Mouse (Mus musculus) thymus, adult 2 months (tissue): ENCODE results near the gene Gadd45a. TPM values are rescaled to one million over a fixed set of nuclear protein-coding genes. Genes with fewer than 3 reads are reported as not detected.

Source experiments
- DNase-seq: peaks from one replicate; pipeline ENCODE4 v3.0.0; 2021
- H3K27ac ChIP-seq: fragments of 200-500 bp; 2 replicates; pipeline ENCODE4 v1.5.1; 2012; ENCODE audit warnings: low read length, control low read depth; ENCODE audit not compliant: control insufficient read depth, insufficient read depth
- H3K27me3 ChIP-seq: fragments of 200-500 bp; 2 replicates; pipeline ENCODE4 v1.6.1; 2012; ENCODE audit warnings: mild to moderate bottlenecking, low read length, moderate library complexity, mixed read lengths; ENCODE audit not compliant: control insufficient read depth, insufficient read depth
- H3K36me3 ChIP-seq: fragments of 200-500 bp; 2 replicates; pipeline ENCODE4 v1.6.1; 2012; ENCODE audit warnings: mild to moderate bottlenecking, low read length, moderate library complexity; ENCODE audit not compliant: control insufficient read depth, insufficient read depth
- H3K4me1 ChIP-seq: fragments of 200-500 bp; replicated peaks from 2 replicates; pipeline ENCODE4 v1.6.1; 2012; ENCODE audit warnings: low read length; ENCODE audit not compliant: control insufficient read depth, insufficient read depth
- H3K4me3 ChIP-seq: fragments of 200-500 bp; 2 replicates; pipeline ENCODE4 v1.5.1; 2012; ENCODE audit warnings: mild to moderate bottlenecking, low read length, control low read depth, moderate library complexity; ENCODE audit not compliant: control insufficient read depth, insufficient read depth
- CTCF ChIP-seq: fragments of 200-500 bp; IDR thresholded peaks from 2 replicates; pipeline ENCODE4 v1.5.1; 2012; ENCODE audit warnings: mild to moderate bottlenecking, control low read depth, low read length, moderate library complexity, borderline replicate concordance; ENCODE audit not compliant: control insufficient read depth, poor library complexity, insufficient read depth; ENCODE audit errors: extremely low read depth
- POLR2A ChIP-seq: fragments of 200-500 bp; IDR thresholded peaks from 2 replicates; pipeline ENCODE4 v1.6.1; 2012; ENCODE audit warnings: mild to moderate bottlenecking, low read length, control low read depth, moderate library complexity; ENCODE audit not compliant: control insufficient read depth, poor library complexity, insufficient read depth; ENCODE audit errors: extremely low read depth
- WGBS: fragments of 180-500 bp; shearing (Covaris S2); methylation state at CpG from one replicate; pipeline ENCODE4 v1.1.7; 2018; 5-methylcytosine and 5-hydroxymethylcytosine counted together
- polyA plus RNA-seq: library from polyadenylated mRNA; depleted of rRNA; stranded (reverse); fragments of >200 nt; gene quantifications from 2 replicates; pipeline ENCODE4 v1.2.3, GENCODE M21; 2012

The Gadd45a gene
- polyA plus RNA-seq, 1 experiment, result 44.9 TPM

DNA sequence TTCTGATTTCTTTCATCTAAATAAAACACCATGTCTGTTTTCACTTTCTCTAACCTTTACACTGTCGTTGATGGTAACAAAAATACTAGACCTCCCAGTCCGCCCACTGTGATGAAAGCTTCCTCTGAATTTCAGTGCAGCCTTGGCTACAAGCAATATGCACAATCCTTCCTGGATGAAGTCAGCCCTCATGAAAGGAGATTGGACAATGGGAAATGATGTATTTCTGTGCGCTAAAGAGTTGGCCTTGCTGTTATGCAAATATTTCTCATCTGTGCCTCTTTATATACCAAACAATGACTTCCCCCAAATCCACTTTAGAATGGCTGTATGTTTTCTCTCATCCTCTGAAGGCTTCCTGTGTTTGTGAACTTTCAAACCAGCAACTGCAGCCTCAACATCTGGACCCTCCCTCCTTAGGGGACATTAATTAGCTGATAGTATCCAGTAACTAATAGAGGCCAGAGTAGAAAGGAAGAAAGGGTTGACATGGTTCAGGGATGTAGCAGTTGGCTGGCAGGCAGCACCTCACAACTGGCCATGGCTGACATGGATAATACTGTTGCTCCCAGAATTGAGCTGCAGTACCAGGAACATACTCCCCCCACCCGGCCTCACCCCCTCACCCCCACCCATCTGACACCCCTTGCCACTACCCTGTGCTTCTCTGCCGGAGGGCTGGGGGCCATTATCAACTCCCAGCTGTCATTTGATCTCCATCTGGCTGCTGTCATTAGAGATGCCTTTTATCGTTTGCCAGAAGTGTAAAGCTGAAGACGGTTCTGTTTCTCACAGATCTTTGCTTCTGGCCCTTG lies 11.8 kb upstream of the Gadd45a start:
- WGBS, result 81% methylated on average over 7 of the region's 7 CpGs
- TF ChIP-seq CTCF (no peak), POLR2A (no peak)

DNA sequence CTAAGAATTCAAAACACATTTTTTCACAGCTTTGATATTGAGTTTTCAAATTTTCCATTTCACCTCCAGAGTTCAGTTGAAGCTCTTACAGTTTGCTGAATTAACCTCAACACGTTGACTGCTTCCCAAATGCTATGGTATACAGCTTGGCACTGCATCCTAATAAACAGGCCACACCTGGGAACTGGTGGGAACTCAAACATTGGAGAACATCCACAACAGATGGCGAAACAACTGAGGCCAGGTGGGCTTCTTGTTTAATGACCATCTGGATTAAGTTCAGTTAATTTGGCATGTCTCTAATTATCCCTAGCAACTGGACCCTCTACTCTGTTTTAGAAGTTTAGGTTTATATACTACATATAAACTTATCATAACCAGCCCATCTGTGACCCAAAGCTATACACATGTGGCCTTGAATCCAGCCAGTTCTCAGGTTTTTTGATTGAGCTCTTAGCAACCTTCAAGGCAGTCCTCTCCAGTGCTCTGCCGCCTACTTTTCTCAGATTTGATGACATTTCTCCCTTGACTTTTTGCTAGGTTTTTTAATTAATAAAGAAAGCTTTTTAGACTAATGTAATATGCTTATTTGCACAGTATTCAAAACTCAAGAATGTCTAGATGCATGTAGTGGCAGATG lies 10.9 kb upstream of the Gadd45a start:
- DNase-seq, result no peak
- no peaks in the 10 kb centered on the region for H3K36me3 ChIP-seq
- no peak for TF ChIP-seq CTCF
- TF ChIP-seq POLR2A, result no peak
- H3K27me3 ChIP-seq, result no peaks in the 10 kb centered on the region
- 95% methylated on average over 3 of the region's 3 CpGs for WGBS
- no peaks in the 10 kb centered on the region for H3K4me1 ChIP-seq
- H3K27ac ChIP-seq, result no peak overlapping the region
- H3K4me3 ChIP-seq, result no peak overlapping the region

More for the DNA sequence above, 11.8 kb upstream of the Gadd45a start:
- Histone ChIP-seq H3K4me1 (no peaks in the 10 kb centered on the region), H3K36me3 (no peaks in the 10 kb centered on the region), H3K4me3 (no peak overlapping the region), H3K27me3 (no peaks in the 10 kb centered on the region), H3K27ac (no peak overlapping the region)
- DNase-seq, result no peak

DNA sequence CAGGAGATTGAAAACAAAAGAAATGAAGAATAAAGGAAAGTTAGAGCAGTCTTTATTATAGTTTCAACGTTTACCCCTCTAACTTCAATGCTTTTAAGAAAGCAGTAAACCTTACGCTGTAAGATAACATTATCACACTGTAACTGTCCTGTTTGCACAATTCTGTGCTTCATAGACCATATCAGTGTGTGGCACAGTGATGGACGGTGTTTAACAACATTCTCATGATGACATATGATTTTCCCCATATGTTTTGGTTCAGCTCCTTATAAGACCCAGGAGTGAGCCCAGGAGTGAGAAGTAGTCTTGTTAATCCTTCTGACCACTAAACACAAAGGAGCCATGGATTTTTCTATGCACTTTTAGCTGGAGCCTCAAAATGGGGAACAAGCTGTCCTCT lies 9.7 kb upstream of the Gadd45a start:
- DNase-seq, result no peak
- H3K4me1 ChIP-seq, result no peaks in the 10 kb centered on the region
- no peaks in the 10 kb centered on the region for H3K36me3 ChIP-seq
- no peak overlapping the region for H3K27ac ChIP-seq
- H3K4me3 ChIP-seq, result no peak overlapping the region
- TF ChIP-seq CTCF (no peak), POLR2A (no peak)
- 98% methylated on average over 3 of the region's 3 CpGs for WGBS
- no peaks in the 10 kb centered on the region for H3K27me3 ChIP-seq

DNA sequence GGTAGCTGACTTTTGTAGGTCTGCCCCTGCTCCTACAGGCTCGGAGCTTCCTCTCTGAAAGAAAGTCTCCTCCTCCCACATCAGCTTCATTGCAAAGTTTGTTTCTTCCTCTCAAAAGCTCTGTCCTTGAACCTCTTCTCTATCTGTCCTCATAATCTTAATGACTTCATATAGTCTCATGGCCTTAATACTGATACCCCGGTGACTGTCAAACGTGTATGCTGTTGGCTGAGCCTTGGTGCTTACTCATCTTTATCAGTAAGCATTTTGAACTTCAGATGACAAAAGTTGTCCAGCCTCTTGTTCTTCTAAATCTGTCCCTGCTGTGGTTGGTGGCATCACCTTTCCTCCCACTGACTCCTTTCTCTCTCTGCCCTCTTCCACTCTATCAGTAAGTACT lies 8.2 kb upstream of the Gadd45a start:
- Histone ChIP-seq H3K4me3 (no peak overlapping the region), H3K27me3 (no peaks in the 10 kb centered on the region), H3K27ac (no peak overlapping the region), H3K36me3 (no peaks in the 10 kb centered on the region), H3K4me1 (no peaks in the 10 kb centered on the region)
- WGBS, result 82% methylated on average over 3 of the region's 3 CpGs
- TF ChIP-seq CTCF, result no peak
- TF ChIP-seq POLR2A, result no peak
- no peak for DNase-seq

DNA sequence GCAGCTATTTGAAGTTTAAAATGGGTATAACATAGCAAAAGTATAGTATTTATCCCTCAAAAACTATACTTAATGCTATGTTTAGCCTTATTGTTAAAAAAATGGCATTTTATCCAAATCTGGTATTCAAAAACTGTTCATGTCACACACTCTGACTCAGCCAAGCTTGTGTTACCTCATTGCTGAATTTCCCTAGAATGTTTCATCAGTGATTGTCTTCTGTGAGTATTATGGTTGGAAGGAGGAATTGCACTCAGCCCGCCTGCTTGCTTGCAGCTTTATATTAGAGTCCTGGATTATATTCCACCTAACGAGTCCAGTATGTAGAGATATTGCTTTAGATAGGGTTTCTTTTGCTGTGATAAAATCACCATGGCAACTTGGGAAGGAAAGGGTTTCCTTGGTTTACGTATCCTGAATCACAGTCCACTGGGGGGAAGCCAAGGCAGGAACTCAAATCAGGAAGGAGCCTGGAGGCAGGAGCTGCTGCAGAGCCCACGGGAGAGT lies 3.7 kb upstream of the Gadd45a start:
- no peak overlapping the region for H3K4me3 ChIP-seq
- no peaks in the 10 kb centered on the region for H3K27me3 ChIP-seq
- no peak for DNase-seq
- H3K36me3 ChIP-seq, result no peaks in the 10 kb centered on the region
- WGBS, result 86% methylated on average over 4 of the region's 4 CpGs
- no peak overlapping the region for H3K27ac ChIP-seq
- no peak for TF ChIP-seq CTCF
- TF ChIP-seq POLR2A, result no peak
- no peaks in the 10 kb centered on the region for H3K4me1 ChIP-seq

DNA sequence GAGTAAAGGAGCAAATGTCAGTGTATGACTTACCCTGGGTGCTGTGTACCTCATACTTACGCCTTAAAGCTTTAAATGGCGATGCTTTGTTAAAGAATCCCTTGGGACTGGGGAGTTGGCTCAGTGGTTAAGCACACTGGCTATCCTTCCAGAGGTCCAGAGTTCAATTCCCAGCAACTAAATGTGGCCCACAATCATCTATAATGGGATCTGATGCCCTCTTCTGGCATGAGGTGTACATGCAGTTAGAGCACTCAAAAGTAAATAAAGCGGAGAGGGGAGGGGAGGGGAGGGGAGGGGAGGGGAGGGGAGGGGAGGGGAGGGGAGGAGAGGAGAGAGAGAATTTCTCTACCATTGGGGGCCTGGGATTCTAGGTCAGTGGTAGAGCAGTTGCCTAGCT lies 1.7 kb upstream of the Gadd45a start:
- 90% methylated on average over 3 of the region's 3 CpGs for WGBS
- TF ChIP-seq POLR2A (no peak), CTCF (no peak)
- DNase-seq, result no peak
- peaks cover 5% of the 10 kb centered on the region; the same call in 1 of the 2 replicates for H3K4me1 ChIP-seq
- no peaks in the 10 kb centered on the region for H3K36me3 ChIP-seq
- H3K4me3 ChIP-seq, result no peak overlapping the region
- H3K27ac ChIP-seq, result no peak overlapping the region
- no peaks in the 10 kb centered on the region for H3K27me3 ChIP-seq
